Mouse (Mus musculus) embryonic stem cell, embryonic (primary cell): ENCODE results near the gene Mast3.

Experiments
- CTCF ChIA-PET, 4 experiments: fragments of 300-600 bp in 2 of 4; fragments of 350-600 bp in 2 of 4; sonication (Branson Sonifier 250); formaldehyde crosslinking; loops; one replicate each; lab custom pipeline; 2022; ENCODE audit warnings: inconsistent platforms in 2 of 4; lab: Charles Lee
- POLR2A ChIA-PET, 4 experiments: fragments of 300-600 bp in 2 of 4; fragments of 350-600 bp in 2 of 4; sonication (Branson Sonifier 250); formaldehyde crosslinking; loops; one replicate each; lab custom pipeline; 2022; ENCODE audit warnings: antibody characterized with exemption in 4 of 4, inconsistent platforms in 1 of 4; lab: Charles Lee

The Mast3 gene

GRCm38 (mm10) chr8:70750128-70750680 is 54.6 kb downstream of the Mast3 start:
- ChIA-PET CTCF (interaction anchor here in 2 of 4 experiments (0.7 to 2.8 kb wide), 5 partner anchors 14 to 95 kb away, joined by 3 to 8 read pairs (median 3); no protein-coding TSS in a partner anchor), POLR2A (interaction anchor here in 2 of 4 experiments (1.0 to 14.5 kb wide), 5 partner anchors 15 to 89 kb away, joined by 3 to 148 read pairs (median 3); partner anchors contain the start of genes Arrdc2 (in 1 of the 2), Jund (in 1 of the 2) and Mpv17l2 (in 1 of the 2))

DNA sequence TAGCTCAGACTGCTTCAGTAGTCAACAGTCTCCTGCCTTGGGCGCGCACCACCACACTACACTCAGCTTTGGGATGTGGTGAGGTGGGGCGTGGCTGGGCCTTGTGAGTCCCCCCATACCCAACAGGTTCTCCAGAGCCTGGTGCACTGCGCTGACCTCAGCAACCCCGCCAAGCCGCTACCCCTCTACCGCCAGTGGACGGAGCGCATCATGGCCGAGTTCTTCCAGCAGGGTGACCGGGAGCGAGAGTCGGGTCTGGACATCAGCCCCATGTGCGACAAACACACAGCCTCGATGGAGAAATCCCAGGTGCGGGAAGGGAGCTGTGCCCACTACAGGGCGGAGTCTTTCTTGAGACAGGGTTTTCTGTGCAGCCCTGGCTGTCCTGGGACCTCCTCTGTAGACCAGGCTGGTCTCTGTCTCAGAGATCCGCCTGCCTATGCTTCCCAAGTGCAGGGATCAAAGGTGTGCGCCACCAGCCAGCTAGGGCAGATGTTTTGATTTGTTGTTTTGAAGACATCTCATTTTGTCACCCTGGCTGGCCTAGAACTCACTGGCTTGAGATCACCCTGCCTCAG is 55.7 kb downstream of the Mast3 start:
- ChIA-PET POLR2A (interaction anchor here in 3 of 4 experiments (0.5 to 14.5 kb wide), 10 partner anchors 12 to 104 kb away, joined by 3 to 148 read pairs (median 4); partner anchors contain the start of genes Jund (in 2 of the 3), Arrdc2 (in 1 of the 3) and Mpv17l2 (in 1 of the 3)), CTCF (interaction anchor here in 1 of 4 experiments (0.7 to 1.7 kb wide), 4 partner anchors 15 to 96 kb away, joined by 3 read pairs; partner anchors contain the start of gene Gm3336)

DNA sequence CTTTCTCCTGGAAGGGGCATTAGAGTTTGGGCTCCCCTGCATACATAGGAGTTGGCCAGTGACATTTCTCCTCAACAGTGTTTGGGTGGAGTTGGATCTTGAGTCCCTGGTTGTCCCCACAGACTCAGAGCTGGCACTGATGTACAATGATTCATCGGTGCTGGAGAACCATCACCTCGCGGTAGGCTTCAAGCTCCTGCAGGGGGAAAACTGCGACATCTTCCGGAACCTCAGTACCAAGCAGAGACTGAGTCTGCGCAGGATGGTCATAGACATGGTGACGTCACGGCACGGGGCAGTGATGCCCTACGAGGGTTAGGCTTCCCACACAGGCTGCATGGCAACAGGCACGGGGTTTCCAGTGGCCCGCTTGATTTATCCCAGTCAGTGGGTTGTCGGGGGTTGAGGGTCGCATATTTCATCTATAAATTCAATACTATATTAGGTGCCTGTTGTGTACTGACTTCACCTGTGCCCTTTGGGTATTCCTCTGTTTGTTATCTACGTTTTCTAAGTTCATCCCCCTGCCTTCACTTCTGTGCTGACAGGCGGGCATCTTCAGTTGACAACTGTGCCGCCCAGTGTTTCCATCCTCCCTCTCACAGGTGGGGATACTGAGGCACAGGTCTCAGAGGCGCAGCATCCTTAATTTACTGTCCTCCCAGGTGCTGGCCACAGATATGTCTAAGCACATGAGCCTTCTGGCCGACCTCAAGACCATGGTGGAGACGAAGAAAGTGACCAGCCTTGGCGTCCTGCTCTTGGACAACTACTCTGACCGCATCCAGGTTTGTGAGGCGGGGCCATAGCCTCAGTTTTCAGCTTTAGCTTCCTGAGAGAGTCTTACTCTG is 56.4 kb downstream of the Mast3 start:
- CTCF ChIA-PET = interaction anchor here in 1 of 4 experiments (1.0 to 1.7 kb wide), 2 partner anchors 16 to 30 kb away, joined by 3 read pairs; partner anchors contain the start of gene Gm3336
- POLR2A ChIA-PET = interaction anchor here in 3 of 4 experiments (0.6 to 14.5 kb wide), 9 partner anchors 10 to 91 kb away, joined by 3 to 148 read pairs (median 3); partner anchors contain the start of genes Arrdc2 (in 2 of the 3), Jund (in 2 of the 3) and Mpv17l2 (in 2 of the 3)

GRCm38 (mm10) chr8:70747211-70747890 is 57.5 kb downstream of the Mast3 start:
- ChIA-PET POLR2A (interaction anchor here in 3 of 4 experiments (0.8 to 14.5 kb wide), 10 partner anchors 9 to 92 kb away, joined by 3 to 148 read pairs (median 4); partner anchors contain the start of genes Arrdc2 (in 2 of the 3), Jund (in 1 of the 3), Mpv17l2 (in 1 of the 3) and Pik3r2 (in 1 of the 3)), CTCF (interaction anchor here in 2 of 4 experiments (0.8 to 1.2 kb wide), 2 partner anchors 17 kb away, joined by 3 to 4 read pairs; no protein-coding TSS in a partner anchor)

DNA sequence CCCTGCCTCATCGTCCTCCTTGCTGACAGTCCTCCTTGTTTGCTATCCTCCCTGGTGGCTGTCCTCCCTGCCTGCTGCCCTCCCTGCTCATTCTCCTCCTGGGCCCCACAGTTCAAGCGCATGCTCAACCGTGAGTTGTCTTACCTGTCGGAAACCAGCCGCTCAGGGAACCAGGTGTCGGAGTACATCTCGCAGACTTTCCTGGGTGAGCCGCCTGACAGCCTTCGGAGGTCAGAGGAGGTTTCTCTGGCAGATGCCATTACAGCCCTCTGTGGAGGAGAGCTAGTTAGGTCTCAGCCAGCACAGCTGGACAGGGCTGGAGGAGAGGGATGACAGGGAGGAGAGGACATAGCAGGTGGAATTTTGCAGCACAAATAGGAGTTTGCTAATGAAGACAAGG is 58.2 kb downstream of the Mast3 start:
- CTCF ChIA-PET = interaction anchor here in 2 of 4 experiments (0.8 to 1.2 kb wide), 2 partner anchors 11 to 17 kb away, joined by 3 to 4 read pairs; no protein-coding TSS in a partner anchor
- POLR2A ChIA-PET = interaction anchor here in 3 of 4 experiments (0.8 to 14.5 kb wide), 11 partner anchors 8 to 142 kb away, joined by 3 to 148 read pairs (median 4); partner anchors contain the start of genes Arrdc2 (in 1 of the 3), Jund (in 1 of the 3), Mpv17l2 (in 1 of the 3) and Pik3r2 (in 1 of the 3)

- CTCF ChIA-PET = interaction anchor here in 2 of 4 experiments (0.8 to 1.5 kb wide), 3 partner anchors 12 to 27 kb away, joined by 3 to 4 read pairs (median 4); partner anchors contain the start of gene Gm3336 (in 1 of the 2)
- POLR2A ChIA-PET = interaction anchor here in 3 of 4 experiments (0.5 to 14.5 kb wide), 9 partner anchors 9 to 99 kb away, joined by 3 to 148 read pairs (median 4); partner anchors contain the start of genes Arrdc2 (in 1 of the 3), Mpv17l2 (in 1 of the 3) and Rab3a (in 1 of the 3)
Observed at GRCm38 (mm10) chr8:70745691-70746220, 59.1 kb downstream of the Mast3 start.

DNA sequence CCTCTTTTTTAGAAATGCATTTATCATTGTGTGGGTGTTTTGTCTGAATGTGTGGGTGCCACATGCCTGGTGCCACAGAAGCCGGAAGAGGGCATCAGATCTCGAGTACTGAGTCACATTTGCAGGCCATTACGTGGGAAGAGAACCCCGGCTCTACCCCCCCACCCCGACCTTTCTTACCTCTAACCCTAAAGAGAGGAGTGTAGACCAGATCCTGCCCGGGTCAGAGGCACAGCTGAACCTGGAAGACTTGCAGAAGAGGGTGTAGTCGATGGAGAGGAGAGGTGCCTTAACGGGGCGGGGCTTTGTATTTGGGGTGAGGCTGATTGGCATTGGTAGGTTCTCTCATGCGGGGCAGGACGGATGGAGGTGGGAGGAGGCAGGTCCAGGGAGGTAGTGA is 60.0 kb downstream of the Mast3 start:
- POLR2A ChIA-PET = interaction anchor here in 3 of 4 experiments (1.0 to 14.5 kb wide), 9 partner anchors 10 to 94 kb away, joined by 3 to 148 read pairs (median 8); partner anchors contain the start of genes Arrdc2 (in 1 of the 3), Jund (in 1 of the 3), Mpv17l2 (in 1 of the 3) and Rab3a (in 1 of the 3)
- CTCF ChIA-PET = interaction anchor here in 2 of 4 experiments (0.6 to 1.5 kb wide), 3 partner anchors 18 to 96 kb away, joined by 3 to 4 read pairs (median 3); partner anchors contain the start of gene Gm3336 (in 1 of the 2)

- ChIA-PET CTCF (interaction anchor here in 3 of 4 experiments (0.5 to 2.4 kb wide), 8 partner anchors 8 to 153 kb away, joined by 3 to 11 read pairs (median 4); partner anchors contain the start of gene Rpl18a (in 1 of the 3)), POLR2A (interaction anchor here in 3 of 4 experiments (0.5 to 4.0 kb wide), 25 partner anchors 8 to 135 kb away, joined by 3 to 15 read pairs (median 3); partner anchors contain the start of genes Jund (in 3 of the 3), Pde4c (in 2 of the 3), Arrdc2 (in 1 of the 3) and Lsm4 (in 1 of the 3))
Observed at GRCm38 (mm10) chr8:70743656-70744590, 60.9 kb downstream of the Mast3 start.

GRCm38 (mm10) chr8:70742981-70743655 is 61.7 kb downstream of the Mast3 start:
- CTCF ChIA-PET = interaction anchor here in 2 of 4 experiments (0.5 to 2.4 kb wide), 7 partner anchors 9 to 154 kb away, joined by 3 to 11 read pairs (median 3); partner anchors contain the start of gene Rpl18a (in 1 of the 2)
- POLR2A ChIA-PET = interaction anchor here in 3 of 4 experiments (0.6 to 4.0 kb wide), 19 partner anchors 9 to 96 kb away, joined by 3 to 15 read pairs (median 4); partner anchors contain the start of genes Jund (in 3 of the 3), Arrdc2 (in 2 of the 3), Lsm4 (in 1 of the 3) and Pde4c (in 1 of the 3)

- CTCF ChIA-PET = interaction anchor here in 2 of 4 experiments (1.3 to 2.4 kb wide), 3 partner anchors 27 to 102 kb away, joined by 3 to 11 read pairs (median 4); partner anchors contain the start of gene Arrdc2 (in 1 of the 2)
- POLR2A ChIA-PET = interaction anchor here in 2 of 4 experiments (1.0 to 4.0 kb wide), 3 partner anchors 9 to 98 kb away, joined by 3 to 11 read pairs (median 4); partner anchors contain the start of gene Arrdc2 (in 1 of the 2)
Observed at GRCm38 (mm10) chr8:70742176-70742575, 62.7 kb downstream of the Mast3 start.

DNA sequence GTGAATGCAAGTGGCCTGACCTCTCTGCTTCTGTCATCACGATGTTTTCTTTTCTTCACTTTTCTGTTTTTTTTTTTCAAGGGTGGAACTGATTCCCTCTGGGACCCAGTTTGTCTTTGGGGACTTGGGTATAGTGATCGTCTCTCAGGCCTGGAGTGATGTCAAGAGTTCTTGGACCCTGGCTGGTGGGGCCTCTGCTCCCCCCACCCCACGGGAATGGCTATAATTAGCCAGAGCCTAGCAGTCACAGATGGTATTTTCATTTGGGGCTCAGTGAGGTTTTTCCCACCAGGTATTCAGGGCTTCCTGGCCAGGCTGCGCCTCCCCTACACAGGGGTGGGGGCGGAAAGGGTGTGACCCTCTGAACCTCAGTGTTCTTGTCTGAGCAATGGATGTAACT is 63.2 kb downstream of the Mast3 start:
- ChIA-PET CTCF (interaction anchor here in 2 of 4 experiments (1.3 to 2.4 kb wide), 3 partner anchors 27 to 103 kb away, joined by 3 to 11 read pairs (median 4); partner anchors contain the start of gene Arrdc2 (in 1 of the 2)), POLR2A (interaction anchor here in 3 of 4 experiments (0.6 to 4.0 kb wide), 6 partner anchors 9 to 98 kb away, joined by 3 to 11 read pairs (median 3); partner anchors contain the start of genes Arrdc2 (in 1 of the 3) and Rab3a (in 1 of the 3))

GRCm38 (mm10) chr8:70738211-70738610 is 66.6 kb downstream of the Mast3 start:
- POLR2A ChIA-PET = interaction anchor here in 2 of 4 experiments (0.9 to 1.6 kb wide), 5 partner anchors 9 to 55 kb away, joined by 3 to 7 read pairs (median 4); partner anchors contain the start of gene Jund (in 1 of the 2)
- CTCF ChIA-PET = interaction anchor here in 1 of 4 experiments (0.7 kb wide), 1 partner anchor 8 kb away, joined by 3 read pairs; no protein-coding TSS in a partner anchor

DNA sequence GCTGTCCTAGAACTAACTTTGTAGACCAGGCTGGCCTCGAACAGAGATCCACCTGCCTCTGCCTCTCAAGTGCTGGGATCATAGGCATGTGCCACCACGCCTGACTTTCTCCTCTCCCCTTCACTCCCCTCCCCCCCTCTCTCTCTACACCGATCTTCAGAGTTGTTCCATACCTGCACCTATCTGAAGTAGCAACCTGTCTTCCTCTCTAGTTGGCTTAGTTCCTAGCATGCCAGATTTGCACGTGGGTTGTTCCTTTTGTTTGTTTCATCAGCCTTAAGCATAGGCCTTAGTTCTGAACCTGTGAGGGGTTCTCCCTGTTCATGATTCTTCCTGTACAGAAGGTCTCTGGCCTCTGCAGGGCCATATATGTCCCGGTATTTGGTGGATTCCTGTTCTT is 67.1 kb downstream of the Mast3 start:
- POLR2A ChIA-PET = interaction anchor here in 2 of 4 experiments (1.2 to 1.3 kb wide), 2 partner anchors 9 to 55 kb away, joined by 4 read pairs; no protein-coding TSS in a partner anchor

More for the DNA sequence above, 67.1 kb downstream of the Mast3 start:
- CTCF ChIA-PET = no interaction called here
